Mouse (Mus musculus) ovary, adult 2 months (tissue): ENCODE measurements around the gene Vmn2r115. TPM values are rescaled to one million over a fixed set of nuclear protein-coding genes. Genes with fewer than 3 reads are reported as not detected.

Experiments used
- polyA plus RNA-seq: library from polyadenylated mRNA; depleted of rRNA; stranded (reverse); fragments of >200 nt; gene quantifications from 2 replicates; pipeline ENCODE4 v1.2.3, GENCODE M21; 2012; rRNA removed

The Vmn2r115 gene
- not detected in 2 replicates for polyA plus RNA-seq

DNA sequence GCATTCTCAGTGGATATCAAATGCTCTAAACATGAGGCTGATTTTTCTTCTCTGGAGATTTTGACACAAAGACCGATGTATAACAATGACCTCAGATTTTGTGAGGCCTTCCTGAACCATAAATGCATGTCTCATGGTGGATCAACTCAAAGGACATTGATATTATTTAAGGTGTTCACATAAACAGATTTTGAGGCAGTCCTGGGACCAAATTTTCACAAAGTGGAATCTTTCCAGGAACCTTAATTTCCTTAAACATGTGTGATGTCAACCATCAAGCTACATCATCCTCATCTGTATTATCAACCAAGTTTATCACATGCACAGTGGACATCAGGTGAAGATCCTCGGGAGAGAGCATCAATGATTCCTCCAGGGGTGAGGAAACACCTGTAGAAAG, at the start of gene Vmn2r115:
TSS of gene Vmn2r115 (plus strand) at position 301 of the 400 bp plus-strand sequence.

DNA sequence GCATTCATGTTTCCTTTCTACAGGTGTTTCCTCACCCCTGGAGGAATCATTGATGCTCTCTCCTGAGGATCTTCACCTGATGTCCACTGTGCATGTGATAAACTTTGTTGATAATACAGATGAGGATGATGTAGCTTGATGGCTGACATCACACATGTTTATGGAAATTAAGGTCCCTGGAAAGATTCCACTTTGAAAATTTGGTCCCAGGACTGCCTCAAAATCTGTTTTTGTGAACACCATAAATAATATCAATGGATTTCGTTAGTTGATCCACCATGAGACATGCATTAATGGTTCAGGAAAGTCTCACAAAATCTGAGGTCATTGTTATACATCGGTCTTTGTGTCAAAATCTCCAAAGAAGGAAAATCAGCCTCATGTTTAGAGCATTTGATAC, 31.1 kb upstream of the Vmn2r115 start, which contains the start of gene Vmn2r114:
TSS of gene Vmn2r114 (minus strand) at position 101 of the 400 bp plus-strand sequence.

GRCm38 (mm10) chr17:23384304-23384703, 40.8 kb downstream of the Vmn2r115 start, which contains the start of gene Vmn2r116:
Gene Vmn2r116, plus strand, starts transcription at chr17:23384604.

Other genes with a start within 250 kb of the Vmn2r115 start
- gene Zfp40, start 150.5 kb upstream of the Vmn2r115 start, polyA plus RNA-seq = 0.48 and 0.87 TPM in 2 replicates
- not detected in 2 replicates for gene Vmn2r114, start 31.2 kb upstream of the Vmn2r115 start, polyA plus RNA-seq
- gene Vmn2r116, start 40.9 kb downstream of the Vmn2r115 start, polyA plus RNA-seq = not detected in 2 replicates
- not detected in 2 replicates for gene Vmn2r117, start 136.0 kb downstream of the Vmn2r115 start, polyA plus RNA-seq
- gene Zfp213, start 220.5 kb downstream of the Vmn2r115 start, polyA plus RNA-seq = 28.2 and 29.6 TPM in 2 replicates